Mouse (Mus musculus) spleen, postnatal 36 days (tissue): ENCODE results near the gene Cdca4.
A peak's percentile ranks its signal among the peaks of the same experiment; 100 is the strongest.

Source experiments
- DNase-seq, 2 experiments: peaks; one replicate each; pipeline ENCODE4 v3.0.0; 2022; ENCODE audit warnings: low spot score in 2 of 2, mixed read lengths in 1 of 2

Gene Cdca4

GRCm38 (mm10) chr12:112799237-112799970 is 29.8 kb downstream of the Cdca4 start:
- DNase-seq = no peak

- no peak for DNase-seq
Measured at GRCm38 (mm10) chr12:112798716-112799115, 30.5 kb downstream of the Cdca4 start.

GRCm38 (mm10) chr12:112798332-112798681 is 30.9 kb downstream of the Cdca4 start:
- DNase-seq = no peak

- DNase-seq = no peak
Measured at GRCm38 (mm10) chr12:112797672-112798331, 31.4 kb downstream of the Cdca4 start.

GRCm38 (mm10) chr12:112796551-112797510 is 32.4 kb downstream of the Cdca4 start:
- no peak for DNase-seq

- DNase-seq = no peak
Measured at GRCm38 (mm10) chr12:112795466-112796104, 33.6 kb downstream of the Cdca4 start.

- no peak for DNase-seq
Measured at GRCm38 (mm10) chr12:112794998-112795397, 34.2 kb downstream of the Cdca4 start.

GRCm38 (mm10) chr12:112794356-112794816 is 34.8 kb downstream of the Cdca4 start:
- no peak for DNase-seq

GRCm38 (mm10) chr12:112793601-112794355 is 35.4 kb downstream of the Cdca4 start:
- DNase-seq = peak in 1 of 2 experiments; percentile 20

GRCm38 (mm10) chr12:112791026-112791425 is 38.2 kb downstream of the Cdca4 start:
- no peak for DNase-seq

- DNase-seq = no peak
Measured at GRCm38 (mm10) chr12:112774481-112774880, 54.7 kb downstream of the Cdca4 start.

- DNase-seq = no peak
Measured at GRCm38 (mm10) chr12:112774026-112774425, 55.2 kb downstream of the Cdca4 start.

- no peak for DNase-seq
Measured at GRCm38 (mm10) chr12:112773366-112773765, 55.9 kb downstream of the Cdca4 start.

- DNase-seq = no peak
Measured at GRCm38 (mm10) chr12:112772306-112772705, 56.9 kb downstream of the Cdca4 start.

- no peak for DNase-seq
Measured at GRCm38 (mm10) chr12:112770396-112770795, 58.8 kb downstream of the Cdca4 start.
